Mouse (Mus musculus) cerebellum, adult 11 months (tissue): Measurements from ENCODE around the gene Ubac2.

Source experiments
- DNase-seq: peaks from one replicate; pipeline ENCODE4 v3.0.0; 2022

Ubac2 gene

GRCm38 (mm10) chr14:122011768-122012167, 133.3 kb downstream of the Ubac2 start:
- DNase-seq = no peak

- no peak for DNase-seq
Observed at GRCm38 (mm10) chr14:122012193-122012592, 133.8 kb downstream of the Ubac2 start.

- no peak for DNase-seq
Observed at GRCm38 (mm10) chr14:122012814-122013213, 134.4 kb downstream of the Ubac2 start.

GRCm38 (mm10) chr14:122013417-122013951, 135.1 kb downstream of the Ubac2 start:
- DNase-seq = no peak

- no peak for DNase-seq
Observed at GRCm38 (mm10) chr14:122017958-122018357, 139.5 kb downstream of the Ubac2 start.

GRCm38 (mm10) chr14:122019389-122019788, 141.0 kb downstream of the Ubac2 start:
- DNase-seq = no peak

- DNase-seq = no peak
Observed at GRCm38 (mm10) chr14:122020567-122020966, 142.1 kb downstream of the Ubac2 start.

- no peak for DNase-seq
Observed at GRCm38 (mm10) chr14:122023054-122023453, 144.6 kb downstream of the Ubac2 start.

GRCm38 (mm10) chr14:122023928-122024327, 145.5 kb downstream of the Ubac2 start:
- no peak for DNase-seq

- no peak for DNase-seq
Observed at GRCm38 (mm10) chr14:122028926-122029745, 150.7 kb downstream of the Ubac2 start.

- DNase-seq = no peak
Observed at GRCm38 (mm10) chr14:122029851-122030250, 151.4 kb downstream of the Ubac2 start.

- DNase-seq = no peak
Observed at GRCm38 (mm10) chr14:122032045-122032444, 153.6 kb downstream of the Ubac2 start.

- no peak for DNase-seq
Observed at GRCm38 (mm10) chr14:122034451-122034850, 156.0 kb downstream of the Ubac2 start, which contains the start of gene Timm8a2. Timm8a2 (plus strand) TSS chr14:122034674.

GRCm38 (mm10) chr14:122035181-122035580, 156.8 kb downstream of the Ubac2 start:
- DNase-seq = no peak

- no peak for DNase-seq
Observed at GRCm38 (mm10) chr14:122035860-122036259, 157.4 kb downstream of the Ubac2 start.

GRCm38 (mm10) chr14:122038874-122039647, 160.6 kb downstream of the Ubac2 start:
- DNase-seq = no peak

GRCm38 (mm10) chr14:122041413-122041825, 163.0 kb downstream of the Ubac2 start:
- DNase-seq = no peak

GRCm38 (mm10) chr14:122042142-122042694, 163.8 kb downstream of the Ubac2 start:
- DNase-seq = no peak

- no peak for DNase-seq
Observed at GRCm38 (mm10) chr14:122047784-122048183, 169.4 kb downstream of the Ubac2 start.

- no peak for DNase-seq
Observed at GRCm38 (mm10) chr14:122048816-122049215, 170.4 kb downstream of the Ubac2 start.

- no peak for DNase-seq
Observed at GRCm38 (mm10) chr14:122052896-122053635, 174.6 kb downstream of the Ubac2 start.

GRCm38 (mm10) chr14:122056871-122057270, 178.5 kb downstream of the Ubac2 start:
- no peak for DNase-seq

GRCm38 (mm10) chr14:122057941-122058346, 179.5 kb downstream of the Ubac2 start:
- no peak for DNase-seq
